Mouse (Mus musculus) CH12.LX (cell line): ENCODE measurements around the gene Map2. TPM values are rescaled to one million over a fixed set of nuclear protein-coding genes. Genes with fewer than 3 reads are reported as not detected.

Experiments
- DNase-seq: peaks from one replicate; pipeline ENCODE4 v3.0.0-alpha.2; 2013; ENCODE audit errors: extremely low read depth
- H3K27ac ChIP-seq: 2 replicates; pipeline ENCODE4 v1.5.1; 2012; ENCODE audit warnings: low read depth, mild to moderate bottlenecking, control low read depth, moderate library complexity; ENCODE audit not compliant: insufficient read depth
- H3K27me3 ChIP-seq: replicated peaks from 2 replicates; pipeline ENCODE3; 2012; ENCODE audit warnings: inconsistent platforms
- H3K36me3 ChIP-seq, 2 experiments: replicated peaks in 1 of 2; 2 replicates each; pipeline versions ENCODE3 to v1.6.1; 2012; ENCODE audit warnings: inconsistent platforms in 1 of 2, low read length in 1 of 2, mild to moderate bottlenecking in 1 of 2, mixed read lengths in 1 of 2, moderate library complexity in 1 of 2; ENCODE audit not compliant: control insufficient read depth in 1 of 2, insufficient read depth in 1 of 2
- H3K4me1 ChIP-seq, 2 experiments: 2 replicates each; pipeline ENCODE4 v1.6.1; 2012; ENCODE audit warnings: inconsistent platforms in 1 of 2, moderate library complexity in 1 of 2; ENCODE audit not compliant: insufficient read depth in 2 of 2, control insufficient read depth in 1 of 2
- H3K4me2 ChIP-seq: 2 replicates; pipeline ENCODE4 v1.6.1; 2012; ENCODE audit warnings: low read depth, mild to moderate bottlenecking, control low read depth; ENCODE audit not compliant: poor library complexity, insufficient read depth, severe bottlenecking
- H3K4me3 ChIP-seq, 3 experiments: fragments of 150-350 bp in 1 of 3; sonication (generic) in 1 of 3; replicated peaks in 1 of 3; 2 replicates each; pipeline versions ENCODE3 to v1.5.1; 2011 to 2012; ENCODE audit warnings: low read depth in 2 of 3, low read length in 2 of 3, mild to moderate bottlenecking in 2 of 3, moderate library complexity in 2 of 3, control low read depth in 1 of 3, improper control_type of control experiment in 1 of 3, inconsistent platforms in 1 of 3, mixed read lengths in 1 of 3; ENCODE audit not compliant: poor library complexity in 1 of 3
- H3K79me2 ChIP-seq: replicated peaks from 2 replicates; pipeline ENCODE4 v1.6.1; 2012; ENCODE audit warnings: mild to moderate bottlenecking, moderate library complexity; ENCODE audit not compliant: control insufficient read depth, poor library complexity, insufficient read depth, severe bottlenecking; ENCODE audit errors: extremely low read depth
- H3K9ac ChIP-seq: 2 replicates; pipeline ENCODE4 v1.6.1; 2012; ENCODE audit warnings: low read depth, mild to moderate bottlenecking, control low read depth, moderate library complexity; ENCODE audit not compliant: insufficient read depth
- H3K9me3 ChIP-seq: replicated peaks from 2 replicates; pipeline ENCODE3; 2012; ENCODE audit warnings: low read length, inconsistent platforms, mixed read lengths
- BHLHE40 ChIP-seq: IDR thresholded peaks from 2 replicates; pipeline ENCODE4 v1.6.1; 2011; ENCODE audit warnings: mild to moderate bottlenecking, low read depth, low read length, improper control_type of control experiment
- CHD2 ChIP-seq: IDR thresholded peaks from 2 replicates; pipeline ENCODE4 v1.6.1; 2011; ENCODE audit warnings: low read length, improper control_type of control experiment
- ELF1 ChIP-seq: IDR thresholded peaks from 2 replicates; pipeline ENCODE4 v1.6.1; 2014; ENCODE audit warnings: low read depth, mild to moderate bottlenecking, inconsistent platforms, low read length, improper control_type of control experiment
- ETS1 ChIP-seq: conservative IDR thresholded peaks from 2 replicates; pipeline ENCODE4 v1.6.1; 2012; ENCODE audit warnings: low read depth, mild to moderate bottlenecking, inconsistent platforms, low read length, improper control_type of control experiment, moderate library complexity
- GABPA ChIP-seq: IDR thresholded peaks from 2 replicates; pipeline ENCODE4 v1.6.1; 2012; ENCODE audit warnings: low read depth, low read length, improper control_type of control experiment, inconsistent platforms; ENCODE audit not compliant: insufficient replicate concordance
- HCFC1 ChIP-seq: IDR thresholded peaks from 2 replicates; pipeline ENCODE4 v1.6.1; 2012; ENCODE audit warnings: low read depth, mild to moderate bottlenecking, inconsistent platforms, low read length, improper control_type of control experiment
- JUN ChIP-seq: IDR thresholded peaks from 2 replicates; pipeline ENCODE4 v1.6.1; 2011; ENCODE audit warnings: low read depth, mild to moderate bottlenecking, low read length, improper control_type of control experiment, moderate library complexity; ENCODE audit not compliant: insufficient read depth
- JUND ChIP-seq: conservative IDR thresholded peaks from 2 replicates; pipeline ENCODE4 v1.6.1; 2011; ENCODE audit warnings: low read depth, low read length, improper control_type of control experiment
- MAZ ChIP-seq: IDR thresholded peaks from 2 replicates; pipeline ENCODE4 v1.6.1; 2012; ENCODE audit warnings: low read depth, mild to moderate bottlenecking, inconsistent platforms, low read length, improper control_type of control experiment, moderate library complexity
- PAX5 ChIP-seq: IDR thresholded peaks from 2 replicates; pipeline ENCODE4 v1.6.1; 2012; ENCODE audit warnings: low read length, inconsistent platforms, mixed read lengths
- RAD21 ChIP-seq: IDR thresholded peaks from 2 replicates; pipeline ENCODE4 v1.6.1; 2011; ENCODE audit warnings: low read depth, mild to moderate bottlenecking, low read length, improper control_type of control experiment, moderate library complexity
- SIN3A ChIP-seq: IDR thresholded peaks from 2 replicates; pipeline ENCODE4 v1.6.1; 2012; ENCODE audit warnings: low read length, improper control_type of control experiment, inconsistent platforms
- TCF12 ChIP-seq: IDR thresholded peaks from 2 replicates; pipeline ENCODE4 v1.6.1; 2014; ENCODE audit warnings: low read depth, mild to moderate bottlenecking, inconsistent platforms, low read length, improper control_type of control experiment
- UBTF ChIP-seq: IDR thresholded peaks from 2 replicates; pipeline ENCODE4 v1.6.1; 2012; ENCODE audit warnings: low read depth, mild to moderate bottlenecking, inconsistent platforms, low read length, improper control_type of control experiment, moderate library complexity
- USF1 ChIP-seq: IDR thresholded peaks from 2 replicates; pipeline ENCODE4 v1.6.1; 2014; ENCODE audit warnings: low read depth, mild to moderate bottlenecking, inconsistent platforms, low read length, improper control_type of control experiment
- USF2 ChIP-seq: conservative IDR thresholded peaks from 2 replicates; pipeline ENCODE4 v1.6.1; 2011; ENCODE audit warnings: low read depth, low read length, improper control_type of control experiment
- ZC3H11A ChIP-seq: IDR thresholded peaks from 2 replicates; pipeline ENCODE4 v1.6.1; 2012; ENCODE audit warnings: low read depth, mild to moderate bottlenecking, inconsistent platforms, low read length, improper control_type of control experiment
- ZMIZ1 ChIP-seq: IDR thresholded peaks from 2 replicates; pipeline ENCODE4 v1.6.1; 2012; ENCODE audit warnings: low read depth, mild to moderate bottlenecking, inconsistent platforms, low read length, improper control_type of control experiment
- dilution Hi-C: fragments of 300-500 bp; cut with MboI; formaldehyde crosslinking; loops from 2 replicates; pipeline ENCODE4 v1.14.3; 2020; ENCODE audit warnings: low sequenced_read_pairs; ENCODE audit not compliant: extremely low pct_unique_long_range_greater_than_20kb, extremely low pct_ligation_motif_present
- in situ Hi-C: fragments of 300-500 bp; cut with MboI; formaldehyde crosslinking; loops from 3 replicates; pipeline ENCODE4 v1.14.3; 2019; ENCODE audit warnings: low sequenced_read_pairs, low pct_ligation_motif_present, low pct_unique_long_range_greater_than_20kb, mixed read lengths
- polyA plus RNA-seq: library from polyadenylated mRNA; unstranded; fragments of >175 nt; gene quantifications from 2 replicates; pipeline ENCODE4 v1.2.1, GENCODE M21; 2012; ENCODE audit warnings: low read depth; ENCODE audit not compliant: insufficient read length
- total RNA-seq, 2 experiments: library from RNA; depleted of rRNA; stranded (reverse); fragments of 300-350 nt in 1 of 2; fragments of >200 nt in 1 of 2; gene quantifications; 2 replicates each; pipeline ENCODE4 v1.2.3; 2012 to 2014

Map2 gene
- total and polyA plus RNA-seq, 3 experiments: 1.5 to 6.5 (median 5.9) TPM

- TF ChIP-seq UBTF: no peak
- TF ChIP-seq RAD21: no peak
- TF ChIP-seq ETS1: no peak
- no peak for TF ChIP-seq USF2
- no peak for TF ChIP-seq SIN3A
- no peak for DNase-seq
- no peaks in the 10 kb centered on the region for H3K9me3 ChIP-seq
- in situ Hi-C loops (no loop called here), dilution Hi-C loops (no loop called here)
- no peak overlapping the region for H3K9ac ChIP-seq
- no peaks in the 10 kb centered on the region for H3K27me3 ChIP-seq
- H3K4me2 ChIP-seq: no peak overlapping the region
- H3K4me1 ChIP-seq: peaks cover 2 to 10% of the 10 kb centered on the region in 2 experiments; a peak in 3 of 4 replicates
- no peaks in the 10 kb centered on the region for H3K36me3 ChIP-seq
- no peak overlapping the region for H3K27ac ChIP-seq
- no peak overlapping the region for H3K4me3 ChIP-seq
- no peaks in the 10 kb centered on the region for H3K79me2 ChIP-seq
These were observed 146.6 kb downstream of the Map2 start for GRCm38 (mm10) chr1:66321631-66322142.

- Histone ChIP-seq H3K9me3 (no peaks in the 10 kb centered on the region), H3K79me2 (no peaks in the 10 kb centered on the region), H3K4me2 (no peak overlapping the region), H3K9ac (no peak overlapping the region), H3K27ac (no peak overlapping the region), H3K36me3 (no peaks in the 10 kb centered on the region), H3K27me3 (no peaks in the 10 kb centered on the region), H3K4me3 (no peak overlapping the region), H3K4me1 (peaks cover 2 to 11% of the 10 kb centered on the region in 2 experiments; a peak in 3 of 4 replicates)
- in situ Hi-C loops: no loop called here
- TF ChIP-seq CHD2 (no peak), GABPA (no peak), USF2 (no peak), USF1 (no peak), HCFC1 (no peak), ZMIZ1 (no peak), ZC3H11A (no peak), TCF12 (no peak), JUN (no peak), PAX5 (no peak), JUND (no peak), RAD21 (no peak), MAZ (no peak), BHLHE40 (no peak), ELF1 (no peak), ETS1 (no peak)
- DNase-seq: no peak
- dilution Hi-C loops: no loop called here
These were observed 148.4 kb downstream of the Map2 start for GRCm38 (mm10) chr1:66323461-66323860.
